Mouse (Mus musculus): ENCODE data around the gene Zfp182. TPM values are rescaled to one million over a fixed set of nuclear protein-coding genes. Genes with fewer than 3 reads are reported as not detected.

Gene Zfp182
- polyA plus RNA-seq (2014; fragmentation: Nextera tagmentation; extraction: Ambion mirVana), result 4.5 TPM in 2 replicates

DNA sequence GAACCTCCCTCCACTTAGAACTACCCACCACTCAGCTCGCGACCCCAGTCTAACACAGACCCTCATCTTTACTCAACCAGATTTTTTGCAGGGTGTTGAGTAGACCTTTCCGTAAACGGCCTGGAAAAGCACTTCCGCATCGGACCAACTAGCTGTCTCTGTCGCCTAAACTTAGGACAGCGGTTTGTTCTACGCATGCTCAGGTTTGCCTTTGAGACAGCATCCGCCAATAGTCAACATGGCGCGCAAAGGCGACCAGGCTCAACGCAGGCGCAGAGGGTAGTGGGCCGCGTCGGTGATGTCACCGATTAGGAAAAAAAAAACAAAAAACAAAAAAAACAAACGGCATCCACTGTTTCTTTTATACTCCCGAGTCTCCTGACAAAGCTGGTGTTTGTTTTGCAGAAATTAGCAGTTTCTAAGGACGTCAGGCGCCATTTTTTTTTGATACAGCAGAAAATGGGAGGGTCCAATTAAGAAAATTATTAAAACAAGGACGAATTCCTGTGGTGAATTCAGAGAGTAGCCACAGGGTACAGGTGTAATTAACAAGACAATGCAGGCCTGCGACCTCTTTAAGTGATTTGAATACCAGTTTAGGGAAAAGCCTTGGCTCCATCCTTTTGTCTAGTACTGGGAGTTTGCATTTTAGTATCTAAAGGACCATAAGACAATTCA, at the start of gene Zfp182:
TSS of gene Zfp182 (minus strand) at position 451 of the 678 bp plus-strand sequence.
- H3K4me2 ChIP-seq, result peak within 1 kb of the TSS; percentile 56
- H3K27ac ChIP-seq (ENCODE audit: low read depth, low read length), result no peak within 1 kb of the TSS
- peak; percentile 91 for ATAC-seq (replicated peaks; ENCODE audit: low FRiP score)
- H3K9ac ChIP-seq (ENCODE audit: low read depth, low read length), result peak within 1 kb of the TSS; percentile 66
- WGBS, result 17% methylated on average over 25 of the region's 25 CpGs
- no peaks in the 10 kb centered on the region for H3K36me3 ChIP-seq (ENCODE audit: control insufficient read depth, insufficient read depth, low read length)
- peak; percentile 53 for DNase-seq (ENCODE audit: low spot score)
- H3K4me3 ChIP-seq (ENCODE audit: low read depth, low read length), result peak within 1 kb of the TSS; percentile 56
- no peaks in the 10 kb centered on the region for H3K27me3 ChIP-seq (replicated peaks; ENCODE audit: control insufficient read depth, insufficient read depth, low read length)
- no peaks in the 10 kb centered on the region for H3K4me1 ChIP-seq (replicated peaks; ENCODE audit: control insufficient read depth, insufficient read depth, low read length)
- no peaks in the 10 kb centered on the region for H3K9me3 ChIP-seq (ENCODE audit: control insufficient read depth, low read length)

DNA sequence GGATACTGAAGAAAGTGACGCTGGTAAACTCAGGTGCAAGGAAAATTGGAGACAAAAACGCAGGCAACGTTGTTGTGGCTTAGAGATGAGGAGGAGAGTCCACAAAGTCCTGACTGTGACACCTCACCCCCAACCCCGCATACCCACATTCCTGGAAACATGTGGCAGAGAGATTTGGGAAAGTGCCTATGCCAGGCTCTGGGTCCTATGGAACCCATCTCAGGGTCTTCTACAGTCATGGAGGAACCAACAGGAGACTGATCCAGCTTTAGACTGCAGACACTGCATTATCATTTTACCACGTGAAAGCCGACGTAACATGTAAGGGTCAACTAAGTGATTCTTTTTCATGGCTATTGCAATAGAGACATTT, 27.7 kb upstream of the Zfp182 start:
- DNase-seq (ENCODE audit: low spot score) (no peak), ATAC-seq (replicated peaks; ENCODE audit: low FRiP score) (no peak)
- 47% methylated on average over 7 of the region's 7 CpGs for WGBS
- peak overlapping the region; percentile 48; the same call in 1 of the 2 replicates for H3K4me3 ChIP-seq (ENCODE audit: low read depth, low read length)
- peak overlapping the region; percentile 63 for H3K4me2 ChIP-seq
- H3K27ac ChIP-seq (ENCODE audit: low read depth, low read length), result no peak overlapping the region
- H3K27me3 ChIP-seq (replicated peaks; ENCODE audit: control insufficient read depth, insufficient read depth, low read length), result no peaks in the 10 kb centered on the region
- H3K9me3 ChIP-seq (ENCODE audit: control insufficient read depth, low read length), result no peaks in the 10 kb centered on the region
- H3K36me3 ChIP-seq (ENCODE audit: control insufficient read depth, insufficient read depth, low read length), result no peaks in the 10 kb centered on the region
- H3K9ac ChIP-seq (ENCODE audit: low read depth, low read length), result no peak overlapping the region
- H3K4me1 ChIP-seq (replicated peaks; ENCODE audit: control insufficient read depth, insufficient read depth, low read length), result no peaks in the 10 kb centered on the region

DNA sequence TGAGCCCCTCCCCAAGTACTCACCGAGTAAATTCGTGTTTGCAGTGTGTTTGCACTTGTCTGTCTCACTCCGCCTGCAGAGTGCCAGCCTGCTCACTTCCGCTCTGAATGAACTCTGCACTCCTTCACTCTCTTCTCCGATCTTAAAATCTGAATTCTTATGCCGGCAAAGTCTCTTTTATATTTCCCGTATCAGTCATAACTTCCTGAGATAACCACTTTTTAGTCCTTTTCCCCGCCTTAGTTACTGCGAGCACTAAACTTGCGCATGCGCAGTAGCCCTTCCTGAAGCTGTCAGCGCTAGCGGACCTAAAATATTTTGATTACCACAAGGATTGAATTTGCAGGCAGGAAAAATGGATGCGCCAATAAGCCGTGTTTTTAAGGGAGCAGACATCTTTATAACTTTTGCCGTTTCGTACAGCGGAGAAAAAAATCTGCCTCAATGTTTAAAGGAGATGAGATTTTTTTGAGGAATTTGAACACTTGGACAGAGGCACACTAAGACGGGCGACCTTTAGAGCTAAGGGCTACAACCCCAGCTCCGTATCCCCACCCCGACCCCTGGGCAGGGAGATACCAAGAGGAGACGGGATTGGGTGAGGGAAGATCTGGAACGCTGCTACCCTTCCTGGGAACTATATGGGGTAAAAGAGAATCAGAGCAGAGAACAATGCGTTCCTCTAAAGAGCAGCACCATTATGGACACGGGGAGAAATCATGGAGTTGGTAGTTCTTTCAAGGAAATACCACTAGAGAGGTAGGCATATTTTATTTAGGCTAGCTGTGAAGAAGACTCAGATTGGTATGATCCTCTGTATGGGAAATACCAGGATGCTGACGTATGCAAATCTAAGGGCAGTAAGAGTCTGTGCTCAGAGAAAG, 27.1 kb upstream of the Zfp182 start, which contains the start of gene Zfp300:
TSS of gene Zfp300 (minus strand) at position 545 of the 884 bp plus-strand sequence.
- Histone ChIP-seq H3K4me1 (replicated peaks; ENCODE audit: control insufficient read depth, insufficient read depth, low read length) (no peaks in the 10 kb centered on the region), H3K36me3 (ENCODE audit: control insufficient read depth, insufficient read depth, low read length) (no peaks in the 10 kb centered on the region), H3K4me3 (ENCODE audit: low read depth, low read length) (peak within 1 kb of the TSS; percentile 48), H3K9me3 (ENCODE audit: control insufficient read depth, low read length) (no peaks in the 10 kb centered on the region), H3K9ac (ENCODE audit: low read depth, low read length) (peak within 1 kb of the TSS; percentile 26; the same call in 1 of the 2 replicates), H3K27me3 (replicated peaks; ENCODE audit: control insufficient read depth, insufficient read depth, low read length) (no peaks in the 10 kb centered on the region), H3K4me2 (peak within 1 kb of the TSS; percentile 63), H3K27ac (ENCODE audit: low read depth, low read length) (no peak within 1 kb of the TSS)
- 17% methylated on average over 27 of the region's 27 CpGs for WGBS
- peak; percentile 34 for DNase-seq (ENCODE audit: low spot score)
- 0 out of 2 replicates have a peak, but pooled peaks have one; percentile 34 for ATAC-seq (replicated peaks; ENCODE audit: low FRiP score)

DNA sequence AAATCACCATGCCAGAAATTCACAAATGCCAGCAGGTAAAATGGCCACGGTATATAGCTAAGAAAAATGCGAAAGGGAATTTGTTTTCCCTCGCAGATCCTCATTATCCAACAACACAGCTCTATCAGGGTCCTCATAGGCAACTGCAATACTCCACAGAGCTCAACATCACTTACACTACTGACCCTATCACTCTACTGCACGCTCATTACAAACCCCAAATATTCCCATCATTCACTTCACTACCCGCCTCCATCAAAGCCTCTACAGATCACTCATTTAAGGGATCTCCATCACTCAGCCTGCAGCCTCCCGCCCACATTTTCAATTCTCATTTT, 26.5 kb upstream of the Zfp182 start:
- no peaks in the 10 kb centered on the region for H3K36me3 ChIP-seq (ENCODE audit: control insufficient read depth, insufficient read depth, low read length)
- H3K27me3 ChIP-seq (replicated peaks; ENCODE audit: control insufficient read depth, insufficient read depth, low read length), result no peaks in the 10 kb centered on the region
- H3K4me2 ChIP-seq, result peak overlapping the region; percentile 63
- ATAC-seq (replicated peaks; ENCODE audit: low FRiP score), result no peak
- H3K9ac ChIP-seq (ENCODE audit: low read depth, low read length), result peak overlapping the region; percentile 26; the same call in 1 of the 2 replicates
- no peak for DNase-seq (ENCODE audit: low spot score)
- no peak overlapping the region for H3K27ac ChIP-seq (ENCODE audit: low read depth, low read length)
- no peaks in the 10 kb centered on the region for H3K4me1 ChIP-seq (replicated peaks; ENCODE audit: control insufficient read depth, insufficient read depth, low read length)
- WGBS, result 34% methylated on average over 6 of the region's 6 CpGs
- H3K4me3 ChIP-seq (ENCODE audit: low read depth, low read length), result peak overlapping the region; percentile 48
- H3K9me3 ChIP-seq (ENCODE audit: control insufficient read depth, low read length), result no peaks in the 10 kb centered on the region

DNA sequence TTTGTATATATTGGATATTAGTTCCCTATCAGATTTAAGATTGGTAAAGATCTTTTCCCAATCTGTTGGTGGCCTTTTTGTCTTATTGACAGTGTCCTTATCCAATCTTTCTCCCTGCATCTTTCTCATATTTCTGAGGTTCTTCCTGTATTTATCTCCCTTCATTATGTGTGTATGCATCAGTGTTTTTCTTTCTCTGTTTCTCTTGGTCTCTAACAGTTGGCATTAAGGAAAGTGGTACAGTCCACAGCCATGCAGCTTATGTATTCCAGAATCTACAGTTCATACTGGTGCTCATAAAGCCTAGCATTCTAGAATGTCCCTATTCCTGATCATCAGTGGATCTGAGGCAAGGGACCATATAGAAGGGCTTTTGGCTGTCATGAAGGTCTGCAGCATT, 6.0 kb upstream of the Zfp182 start, which contains the start of gene Spaca5:
TSS of gene Spaca5 (plus strand) at position 301 of the 400 bp plus-strand sequence.
- ATAC-seq (replicated peaks; ENCODE audit: low FRiP score) (no peak), DNase-seq (ENCODE audit: low spot score) (no peak)
- Histone ChIP-seq H3K27ac (ENCODE audit: low read depth, low read length) (no peak within 1 kb of the TSS), H3K4me1 (replicated peaks; ENCODE audit: control insufficient read depth, insufficient read depth, low read length) (no peaks in the 10 kb centered on the region), H3K4me3 (ENCODE audit: low read depth, low read length) (no peak within 1 kb of the TSS), H3K9me3 (ENCODE audit: control insufficient read depth, low read length) (no peaks in the 10 kb centered on the region), H3K27me3 (replicated peaks; ENCODE audit: control insufficient read depth, insufficient read depth, low read length) (no peaks in the 10 kb centered on the region), H3K9ac (ENCODE audit: low read depth, low read length) (no peak within 1 kb of the TSS), H3K4me2 (no peak within 1 kb of the TSS), H3K36me3 (ENCODE audit: control insufficient read depth, insufficient read depth, low read length) (no peaks in the 10 kb centered on the region)

DNA sequence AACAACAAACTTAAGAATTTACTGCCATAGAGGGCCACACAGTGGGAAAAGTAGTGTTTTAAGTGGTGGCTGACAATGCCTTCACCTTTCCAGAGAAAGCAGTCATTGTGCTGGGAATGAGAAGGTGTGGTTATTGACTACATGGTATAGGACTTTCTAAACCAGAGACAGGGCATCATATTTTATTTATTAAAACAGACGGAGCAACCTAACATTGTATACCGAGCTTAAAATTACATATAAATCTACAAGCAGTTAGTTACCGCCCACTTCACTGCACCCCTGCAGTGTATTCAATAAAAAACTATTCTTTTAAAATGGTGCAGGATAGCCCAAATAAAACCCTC, 401 bp upstream of the Zfp182 start:
- H3K9ac ChIP-seq (ENCODE audit: low read depth, low read length), result no peak overlapping the region
- no peak overlapping the region for H3K27ac ChIP-seq (ENCODE audit: low read depth, low read length)
- peak overlapping the region; percentile 45; the same call in 1 of the 2 replicates for H3K4me2 ChIP-seq
- no peak overlapping the region; the same call in 1 of the 2 replicates for H3K4me3 ChIP-seq (ENCODE audit: low read depth, low read length)
- no peaks in the 10 kb centered on the region for H3K4me1 ChIP-seq (replicated peaks; ENCODE audit: control insufficient read depth, insufficient read depth, low read length)
- no peaks in the 10 kb centered on the region for H3K9me3 ChIP-seq (ENCODE audit: control insufficient read depth, low read length)
- H3K36me3 ChIP-seq (ENCODE audit: control insufficient read depth, insufficient read depth, low read length), result no peaks in the 10 kb centered on the region
- WGBS, result 72% methylated on average over 3 of the region's 3 CpGs
- no peak for DNase-seq (ENCODE audit: low spot score)
- no peak for ATAC-seq (replicated peaks; ENCODE audit: low FRiP score)
- H3K27me3 ChIP-seq (replicated peaks; ENCODE audit: control insufficient read depth, insufficient read depth, low read length), result no peaks in the 10 kb centered on the region

DNA sequence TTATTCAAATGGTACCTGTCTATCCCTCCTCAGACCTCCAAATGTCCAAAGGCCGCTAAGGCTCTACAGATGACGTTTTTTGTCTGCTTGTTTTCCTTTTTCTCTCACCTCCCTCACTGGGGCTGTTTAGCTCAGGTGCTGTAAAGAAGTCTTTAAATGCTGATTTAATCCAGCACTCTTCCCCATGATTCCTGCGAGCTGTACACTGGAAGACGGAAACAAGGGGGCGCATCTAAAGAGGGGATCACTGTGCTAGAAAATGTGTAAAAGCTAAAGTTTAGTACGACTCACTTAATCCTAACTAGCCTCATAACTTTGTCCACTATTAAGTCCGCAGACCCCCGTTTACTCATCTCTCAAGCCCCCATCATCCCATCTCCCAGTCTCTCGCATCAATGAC, 656 bp downstream of the Zfp182 start:
- no peak for DNase-seq (ENCODE audit: low spot score)
- no peaks in the 10 kb centered on the region for H3K27me3 ChIP-seq (replicated peaks; ENCODE audit: control insufficient read depth, insufficient read depth, low read length)
- no peak overlapping the region for H3K27ac ChIP-seq (ENCODE audit: low read depth, low read length)
- peak overlapping the region; percentile 66 for H3K9ac ChIP-seq (ENCODE audit: low read depth, low read length)
- H3K4me3 ChIP-seq (ENCODE audit: low read depth, low read length), result peak overlapping the region; percentile 56
- peak; percentile 64 for ATAC-seq (replicated peaks; ENCODE audit: low FRiP score)
- no peaks in the 10 kb centered on the region for H3K36me3 ChIP-seq (ENCODE audit: control insufficient read depth, insufficient read depth, low read length)
- H3K4me1 ChIP-seq (replicated peaks; ENCODE audit: control insufficient read depth, insufficient read depth, low read length), result no peaks in the 10 kb centered on the region
- peak overlapping the region; percentile 56 for H3K4me2 ChIP-seq
- no peaks in the 10 kb centered on the region for H3K9me3 ChIP-seq (ENCODE audit: control insufficient read depth, low read length)
- 25% methylated on average over 9 of the region's 9 CpGs for WGBS

DNA sequence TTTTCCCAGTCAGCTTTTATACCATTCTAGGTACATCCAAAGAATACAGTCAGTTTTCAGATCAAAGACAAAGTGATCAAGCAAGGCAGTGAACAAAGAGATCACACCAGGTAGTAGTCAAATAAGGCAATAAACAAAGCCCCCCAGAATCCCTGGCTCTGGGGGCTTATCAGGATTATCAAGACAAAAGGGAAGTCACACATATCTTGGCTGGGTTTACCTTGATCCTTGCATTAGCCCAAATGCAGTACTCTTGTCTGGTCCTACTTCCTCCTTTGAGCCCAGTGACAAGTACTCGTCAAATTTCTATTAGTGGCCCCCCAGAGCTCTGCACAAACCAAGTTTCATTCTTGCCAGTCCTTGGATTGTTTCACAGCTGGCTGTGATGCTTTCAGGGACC, 81.2 kb downstream of the Zfp182 start:
- Histone ChIP-seq H3K27me3 (replicated peaks; ENCODE audit: control insufficient read depth, insufficient read depth, low read length) (no peaks in the 10 kb centered on the region), H3K4me3 (ENCODE audit: low read depth, low read length) (no peak overlapping the region), H3K4me1 (replicated peaks; ENCODE audit: control insufficient read depth, insufficient read depth, low read length) (no peaks in the 10 kb centered on the region), H3K9me3 (ENCODE audit: control insufficient read depth, low read length) (no peaks in the 10 kb centered on the region), H3K36me3 (ENCODE audit: control insufficient read depth, insufficient read depth, low read length) (no peaks in the 10 kb centered on the region), H3K9ac (ENCODE audit: low read depth, low read length) (no peak overlapping the region), H3K4me2 (no peak overlapping the region), H3K27ac (ENCODE audit: low read depth, low read length) (no peak overlapping the region)
- ATAC-seq (replicated peaks; ENCODE audit: low FRiP score) (no peak), DNase-seq (ENCODE audit: low spot score) (no peak)
- WGBS, result 63% methylated on average over 1 of the region's 1 CpGs
